Mouse (Mus musculus) adrenal gland, postnatal 36 days (tissue): Measurements from ENCODE around the gene Cnpy3. TPM values are rescaled to one million over a fixed set of nuclear protein-coding genes. Genes with fewer than 3 reads are reported as not detected.

Experiments
- total RNA-seq, 2 experiments: library from RNA; stranded (reverse); gene quantifications; 2 replicates each; pipeline ENCODE4 v1.2.3; 2021

Cnpy3 gene
- total RNA-seq, 2 experiments from 2014 or later = 49.9 to 55.6 TPM

Other genes starting within 250 kb of the Cnpy3 start
- gene Cul9, start 205.8 kb downstream of the Cnpy3 start, total RNA-seq = 10 to 100 TPM; 21.5 to 25.5 TPM
- gene Srf, start 196.0 kb downstream of the Cnpy3 start, total RNA-seq = 10 to 100 TPM; 43.1 to 46.5 TPM
- gene Ptk7, start 122.7 kb downstream of the Cnpy3 start, total RNA-seq = 10 to 100 TPM in 1 of 2 experiments, 1 to 10 TPM in 1; 6.8 to 11.7 TPM
- gene Klc4, start 106.2 kb downstream of the Cnpy3 start, total RNA-seq = 10 to 100 TPM; 35.3 to 50.3 TPM
- gene Mrpl2, start 106.0 kb downstream of the Cnpy3 start, total RNA-seq = 100 to 1,000 TPM in 1 of 2 experiments, 10 to 100 TPM in 1; 92.6 to 114 TPM
- gene Cul7, start 101.9 kb downstream of the Cnpy3 start, total RNA-seq = 10 to 100 TPM; 36.3 to 42.2 TPM
- gene Rrp36, start 77.9 kb downstream of the Cnpy3 start, total RNA-seq = 10 to 100 TPM; 23.8 to 30.4 TPM
- gene Mea1, start 73.4 kb downstream of the Cnpy3 start, total RNA-seq = 100 to 1,000 TPM in 1 of 2 experiments, 10 to 100 TPM in 1; 94.2 to 104 TPM
- gene Klhdc3, start 71.3 kb downstream of the Cnpy3 start, total RNA-seq = 10 to 100 TPM; 59.2 to 75.3 TPM
- gene Ppp2r5d, start 47.1 kb downstream of the Cnpy3 start, total RNA-seq = 10 to 100 TPM; 40.9 to 46.1 TPM
- 10 to 100 TPM; 59.3 to 64.9 TPM for gene Pex6, start 40.8 kb downstream of the Cnpy3 start, total RNA-seq
- 1 to 10 TPM; 1.5 to 2.7 TPM for gene Gnmt, start 23.0 kb downstream of the Cnpy3 start, total RNA-seq
- not detected for gene Ptcra, start 11.5 kb upstream of the Cnpy3 start, total RNA-seq
- 10 to 100 TPM; 54.1 to 96.1 TPM for gene 2310039H08Rik, start 20.4 kb upstream of the Cnpy3 start, total RNA-seq
- 10 to 100 TPM; 89.0 to 97.3 TPM for gene Rpl7l1, start 30.5 kb upstream of the Cnpy3 start, total RNA-seq
- 10 to 100 TPM; 23.0 to 24.3 TPM for gene Bicral, start 106.3 kb upstream of the Cnpy3 start, total RNA-seq
- 10 to 100 TPM; 20.9 to 21.9 TPM for gene Tbcc, start 138.5 kb upstream of the Cnpy3 start, total RNA-seq
- gene Prph2, start 158.2 kb upstream of the Cnpy3 start, total RNA-seq = not detected